Mouse (Mus musculus) forebrain, embryonic 10.5 days (tissue): ENCODE data around the gene Guca2b. TPM values are rescaled to one million over a fixed set of nuclear protein-coding genes. Genes with fewer than 3 reads are reported as not detected.

ENCODE experiments used
- DNase-seq: peaks from one replicate; pipeline ENCODE4 v3.0.0-alpha.2; 2017; ENCODE audit warnings: low spot score; ENCODE audit errors: extremely low spot score
- H3K27ac ChIP-seq: fragments of 300-500 bp; sonication (generic); 2 replicates; pipeline ENCODE4 v1.5.1; 2016; ENCODE audit warnings: mild to moderate bottlenecking
- H3K27me3 ChIP-seq: fragments of 300-500 bp; sonication (generic); 2 replicates; pipeline ENCODE4 v1.6.1; 2016; ENCODE audit warnings: mild to moderate bottlenecking; ENCODE audit not compliant: poor library complexity, severe bottlenecking
- H3K36me3 ChIP-seq: fragments of 300-500 bp; sonication (generic); replicated peaks from 2 replicates; pipeline ENCODE4 v1.6.1; 2016; ENCODE audit warnings: mild to moderate bottlenecking, moderate library complexity
- H3K4me1 ChIP-seq: fragments of 300-500 bp; sonication (generic); 2 replicates; pipeline ENCODE4 v1.6.1; 2016
- H3K4me3 ChIP-seq: fragments of 300-500 bp; sonication (generic); 2 replicates; pipeline ENCODE4 v1.5.1; 2016; ENCODE audit warnings: mild to moderate bottlenecking, moderate library complexity
- H3K9me3 ChIP-seq: fragments of 300-500 bp; sonication (generic); 2 replicates; pipeline ENCODE4 v1.6.1; 2016; ENCODE audit warnings: mild to moderate bottlenecking, moderate library complexity
- WGBS: fragments of 180-500 bp; shearing (Covaris S2); methylation state at CpG from one replicate; pipeline ENCODE4 v1.1.7; 2016; 5-methylcytosine and 5-hydroxymethylcytosine counted together
- polyA plus RNA-seq: library from polyadenylated mRNA; unstranded; fragments of >200 nt; fragmentation: Nextera tagmentation; extraction: Ambion mirVana; gene quantifications from 2 replicates; pipeline ENCODE4 v1.2.1, GENCODE M21; 2016

The Guca2b gene
- polyA plus RNA-seq, 1 experiment from 2014 or later = not detected

DNA sequence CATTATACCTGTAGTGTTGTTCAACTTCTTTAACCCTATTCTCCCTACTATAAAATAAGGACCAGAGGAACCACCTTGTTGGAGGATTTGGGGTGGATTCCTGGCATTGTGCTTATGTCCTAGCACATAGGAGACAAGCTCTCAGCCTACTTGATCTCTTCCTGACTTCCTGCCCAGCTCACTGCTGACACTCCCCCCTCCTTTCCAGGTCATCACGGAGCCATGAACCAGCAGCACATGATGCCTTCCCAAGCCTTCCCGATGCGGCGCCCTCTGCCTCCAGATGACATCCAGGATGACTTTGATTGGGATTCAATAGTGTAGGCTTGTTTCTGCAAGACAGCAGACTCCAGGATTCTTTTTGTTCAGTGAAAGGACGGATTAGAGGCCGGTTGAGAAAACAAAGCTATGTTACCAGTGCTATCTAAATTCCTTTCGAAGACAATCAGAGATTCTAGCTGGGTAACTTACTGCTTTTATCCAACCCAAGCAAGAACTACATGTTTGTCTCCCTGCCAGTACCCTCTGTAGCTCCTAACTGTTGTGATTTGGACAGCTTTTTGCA lies 32.6 kb downstream of the Guca2b start:
- Histone ChIP-seq H3K4me3 (no peak overlapping the region), H3K36me3 (peaks cover 81% of the 10 kb centered on the region), H3K9me3 (no peaks in the 10 kb centered on the region), H3K27me3 (no peaks in the 10 kb centered on the region), H3K27ac (no peak overlapping the region), H3K4me1 (peaks cover 24% of the 10 kb centered on the region)
- peak; percentile 12 for DNase-seq
- WGBS = 43% methylated on average over 7 of the region's 7 CpGs

GRCm38 (mm10) chr4:119614724-119615123 lies 44.0 kb downstream of the Guca2b start:
- Histone ChIP-seq H3K4me3 (no peak overlapping the region), H3K27me3 (no peaks in the 10 kb centered on the region), H3K27ac (no peak overlapping the region), H3K9me3 (no peaks in the 10 kb centered on the region), H3K4me1 (no peaks in the 10 kb centered on the region), H3K36me3 (peaks cover 32% of the 10 kb centered on the region)
- WGBS = 86% methylated on average over 4 of the region's 4 CpGs
- DNase-seq = no peak

- H3K9me3 ChIP-seq = no peaks in the 10 kb centered on the region
- DNase-seq = no peak
- no peak overlapping the region for H3K4me3 ChIP-seq
- H3K4me1 ChIP-seq = no peaks in the 10 kb centered on the region
- H3K36me3 ChIP-seq = peaks cover 26% of the 10 kb centered on the region
- no peaks in the 10 kb centered on the region for H3K27me3 ChIP-seq
- H3K27ac ChIP-seq = no peak overlapping the region
- 86% methylated on average over 1 of the region's 1 CpGs for WGBS
Measured at GRCm38 (mm10) chr4:119614078-119614477, 44.7 kb downstream of the Guca2b start.

- Histone ChIP-seq H3K9me3 (no peaks in the 10 kb centered on the region), H3K27me3 (no peaks in the 10 kb centered on the region), H3K4me3 (no peak overlapping the region), H3K36me3 (peaks cover 33% of the 10 kb centered on the region), H3K27ac (no peak overlapping the region), H3K4me1 (no peaks in the 10 kb centered on the region)
- 90% methylated on average over 1 of the region's 1 CpGs for WGBS
- no peak for DNase-seq
Measured at GRCm38 (mm10) chr4:119609488-119609887, 49.3 kb downstream of the Guca2b start.

Other genes starting within 250 kb of the Guca2b start
- gene Ccdc30, start 243.4 kb downstream of the Guca2b start, polyA plus RNA-seq = 7.0 and 8.1 TPM in 2 replicates
- gene Ppcs, start 236.5 kb downstream of the Guca2b start, polyA plus RNA-seq = 30.2 and 31.4 TPM in 2 replicates
- gene Zmynd12, start 236.1 kb downstream of the Guca2b start, polyA plus RNA-seq = 0.25 and 0.31 TPM in 2 replicates
- 3.1 and 3.2 TPM in 2 replicates for gene Rimkla, start 166.3 kb downstream of the Guca2b start, polyA plus RNA-seq
- 21.3 and 23.4 TPM in 2 replicates for gene Foxj3, start 122.0 kb downstream of the Guca2b start, polyA plus RNA-seq
- gene Frg2f1, start 119.4 kb downstream of the Guca2b start, polyA plus RNA-seq = 2.1 and 2.5 TPM in 2 replicates
- gene Guca2a, start 21.2 kb downstream of the Guca2b start, polyA plus RNA-seq = not detected in 2 replicates
- 0.89 and 1.4 TPM in 2 replicates for gene Hivep3, start 74.8 kb upstream of the Guca2b start, polyA plus RNA-seq